Mouse (Mus musculus): ENCODE results near the gene Dnajc6. TPM values are rescaled to one million over a fixed set of nuclear protein-coding genes. Genes with fewer than 3 reads are reported as not detected.

Dnajc6 gene
- total and polyA plus RNA-seq, 3 experiments, result 15.0 to 20.2 TPM; not detected in 1

- H3K9ac ChIP-seq (ENCODE audit: control insufficient read depth, low read depth, low read length, poor library complexity, severe bottlenecking), result 0 out of 2 replicates have a peak overlapping the region, but pooled peaks have one; percentile 32
- DNase-seq (ENCODE audit: low read depth, low spot score), result peak; percentile 65
- TF ChIP-seq NELFE (IDR thresholded peaks at IDR 0.05; ENCODE audit: low read depth, low read length), result no peak
- TF ChIP-seq HCFC1 (IDR thresholded peaks at IDR 0.05; ENCODE audit: low read depth, low read length), result 0 out of 2 replicates have a peak, but pooled peaks have one; percentile 38
- no peak for TF ChIP-seq GATA1 (IDR thresholded peaks at IDR 0.05; ENCODE audit: low read depth, low read length)
- peak; percentile 41; the same call in 1 of the 2 replicates for TF ChIP-seq MXI1 (IDR thresholded peaks at IDR 0.05; ENCODE audit: low read depth, low read length)
- no peak for TF ChIP-seq MYB (IDR thresholded peaks at IDR 0.05; ENCODE audit: low read depth, low read length)
- TF ChIP-seq RCOR1 (IDR thresholded peaks at IDR 0.05; ENCODE audit: low read depth, low read length), result no peak; the same call in 1 of the 2 replicates
- peak; percentile 65 for TF ChIP-seq RAD21 (IDR thresholded peaks at IDR 0.05; ENCODE audit: low read depth, low read length)
- TF ChIP-seq SMC3 (IDR thresholded peaks at IDR 0.05; ENCODE audit: low read depth, low read length), result peak; percentile 57
- no peak for TF ChIP-seq JUND (IDR thresholded peaks at IDR 0.05; ENCODE audit: low read depth, low read length)
- TF ChIP-seq MAZ (IDR thresholded peaks at IDR 0.05; ENCODE audit: low read depth, low read length), result no peak
- 0 out of 2 replicates have a peak, but pooled peaks have one; percentile 23 for TF ChIP-seq ZC3H11A (IDR thresholded peaks at IDR 0.05; ENCODE audit: low read depth, low read length)
- TF ChIP-seq TBP (IDR thresholded peaks at IDR 0.05; ENCODE audit: low read depth, low read length), result no peak
- no peak for TF ChIP-seq MEF2A (IDR thresholded peaks at IDR 0.05; ENCODE audit: extremely low read depth, insufficient replicate concordance, low read depth, low read length, poor library complexity, severe bottlenecking)
- TF ChIP-seq SIN3A (IDR thresholded peaks at IDR 0.05; ENCODE audit: low read length), result 0 out of 2 replicates have a peak, but pooled peaks have one; percentile 30
- peak in 2 of 3 experiments; percentile 36 to 64; a peak in 3 of 6 replicates for TF ChIP-seq CTCF (IDR thresholded peaks at IDR 0.05 in 2 of 3, conservative IDR thresholded peaks at IDR 0.05 in 1 of 3; ENCODE audit: control insufficient read depth in 1 of 3, insufficient read depth in 1 of 3, low read depth in 2 of 3, low read length in 3 of 3, poor library complexity in 1 of 3, severe bottlenecking in 1 of 3)
- TF ChIP-seq GABPA (IDR thresholded peaks at IDR 0.05; ENCODE audit: low read depth, low read length), result no peak
- 0 out of 2 replicates have a peak, but pooled peaks have one; percentile 14 for TF ChIP-seq TCF12 (IDR thresholded peaks at IDR 0.05; ENCODE audit: low read depth, low read length)
- no peak for TF ChIP-seq ZKSCAN1 (IDR thresholded peaks at IDR 0.05; ENCODE audit: low read depth, low read length)
- no peak for TF ChIP-seq MAFK (IDR thresholded peaks at IDR 0.05; ENCODE audit: borderline replicate concordance, low read depth, low read length)
- no peak for TF ChIP-seq NRF1 (IDR thresholded peaks at IDR 0.05; ENCODE audit: insufficient read depth, low read depth, low read length, poor library complexity, severe bottlenecking)
- TF ChIP-seq ZMIZ1 (IDR thresholded peaks at IDR 0.05; ENCODE audit: low read depth, low read length), result no peak
- TF ChIP-seq E2F4 (IDR thresholded peaks at IDR 0.05; ENCODE audit: borderline replicate concordance, low read depth, low read length), result no peak
- no peak for TF ChIP-seq ZNF384 (IDR thresholded peaks at IDR 0.05; ENCODE audit: low read depth, low read length)
- TF ChIP-seq USF1 (IDR thresholded peaks at IDR 0.05; ENCODE audit: low read depth, low read length), result no peak
- 0 out of 4 replicates have a peak, but pooled peaks of 1 of the 2 experiments have one; percentile 24 for TF ChIP-seq EP300 (IDR thresholded peaks at IDR 0.05; ENCODE audit: low read depth in 1 of 2, low read length in 2 of 2)
- no peak for TF ChIP-seq ETS1 (IDR thresholded peaks at IDR 0.05; ENCODE audit: low read depth, low read length)
- TF ChIP-seq USF2 (IDR thresholded peaks at IDR 0.05; ENCODE audit: borderline replicate concordance in 1 of 2, insufficient read depth in 1 of 2, low read depth in 1 of 2, low read length in 2 of 2), result no peak
- no peak; the same call in 1 of the 2 replicates for TF ChIP-seq BHLHE40 (IDR thresholded peaks at IDR 0.05; ENCODE audit: borderline replicate concordance, low read depth, low read length)
- no peak for TF ChIP-seq TAL1 (IDR thresholded peaks at IDR 0.05; ENCODE audit: low read length)
- no peak for TF ChIP-seq POLR2AphosphoS5 (IDR thresholded peaks at IDR 0.05; ENCODE audit: borderline replicate concordance, low read depth, low read length)
- TF ChIP-seq UBTF (IDR thresholded peaks at IDR 0.05; ENCODE audit: borderline replicate concordance, insufficient read depth, low read depth, low read length), result no peak
- TF ChIP-seq MAX (IDR thresholded peaks at IDR 0.05; ENCODE audit: low read length), result no peak
- no peak for TF ChIP-seq ELF1 (IDR thresholded peaks at IDR 0.05; ENCODE audit: low read depth, low read length)
- no peak for TF ChIP-seq CHD2 (IDR thresholded peaks at IDR 0.05; ENCODE audit: low read length)
- TF ChIP-seq MYC (IDR thresholded peaks at IDR 0.05; ENCODE audit: low read depth, low read length), result no peak
- no peak for TF ChIP-seq KAT2A (conservative IDR thresholded peaks at IDR 0.05; ENCODE audit: low read depth, low read length)
Measured at GRCm38 (mm10) chr4:101513251-101513650, 16.8 kb downstream of the Dnajc6 start.

More at GRCm38 (mm10) chr4:101513251-101513650, 16.8 kb downstream of the Dnajc6 start:
- peaks cover 55% of the 10 kb centered on the region for H3K79me2 ChIP-seq (ENCODE audit: control insufficient read depth, insufficient read depth, low read length, poor library complexity)
- H3K4me1 ChIP-seq (ENCODE audit: control insufficient read depth in 1 of 2, insufficient read depth in 2 of 2, low read length in 2 of 2), result peaks cover 5 to 13% of the 10 kb centered on the region in 2 experiments; a peak in 3 of 4 replicates
- H3K9me3 ChIP-seq (replicated peaks; ENCODE audit: insufficient read depth, low read length), result no peaks in the 10 kb centered on the region
- peaks cover 0 to 9% of the 10 kb centered on the region in 2 experiments; a peak in 2 of 4 replicates for H3K36me3 ChIP-seq (ENCODE audit: control insufficient read depth in 1 of 2, insufficient read depth in 2 of 2, low read length in 2 of 2)
- H3K4me3 ChIP-seq (ENCODE audit: control insufficient read depth in 1 of 2, insufficient read depth in 1 of 2, low read depth in 2 of 2, low read length in 2 of 2), result peak overlapping the region; percentile 3 to 74; a peak in 1 of 4 replicates
- 0 out of 2 replicates have a peak overlapping the region, but pooled peaks have one; percentile 5 for H3K27ac ChIP-seq (ENCODE audit: control insufficient read depth, low read depth, low read length)
- no peaks in the 10 kb centered on the region for H3K27me3 ChIP-seq (ENCODE audit: control insufficient read depth in 1 of 2, insufficient read depth in 2 of 2, low read length in 2 of 2)
